Mouse (Mus musculus): Measurements from ENCODE around the gene 1810030O07Rik. TPM values are rescaled to one million over a fixed set of nuclear protein-coding genes. Genes with fewer than 3 reads are reported as not detected.

1810030O07Rik gene
- total RNA-seq (2023): 28.3 TPM

DNA sequence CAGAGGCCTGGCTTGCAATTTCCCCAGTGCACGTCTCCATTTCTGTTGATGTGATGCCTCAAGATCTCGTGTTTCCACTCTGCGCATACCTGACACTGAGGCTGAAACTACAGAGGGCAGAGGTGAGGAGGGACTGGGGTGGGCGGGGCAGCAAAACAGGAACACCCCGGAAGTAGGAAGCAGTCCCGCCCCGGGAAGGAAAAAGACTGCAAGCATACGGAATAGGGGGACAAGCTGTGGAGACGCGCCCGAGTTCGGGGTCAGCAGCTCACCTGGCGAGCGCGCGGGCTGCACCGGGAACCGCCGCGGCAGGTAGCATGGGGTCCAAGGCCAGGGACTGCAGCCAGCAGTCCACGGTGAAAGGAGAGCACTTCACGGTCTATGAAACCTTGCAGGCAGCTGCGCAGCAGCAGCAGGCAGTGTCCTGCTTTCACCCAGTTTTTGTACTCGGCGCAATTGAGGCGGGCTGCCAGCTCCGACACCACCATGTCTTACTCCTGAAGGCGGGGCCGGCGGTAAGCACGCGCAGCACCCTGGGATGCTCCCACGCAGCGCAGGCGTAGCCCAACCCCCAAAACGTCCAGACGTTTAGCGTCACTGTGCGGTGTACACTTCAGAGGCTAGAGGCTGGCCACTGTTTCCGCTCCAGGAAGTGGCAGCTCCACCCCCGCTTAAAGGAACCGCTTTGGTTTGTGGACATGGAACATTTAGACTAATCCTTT, at the start of gene 1810030O07Rik:
Gene 1810030O07Rik, minus strand, starts transcription at position 615 of the 722 bp plus-strand sequence.

Other genes starting within 250 kb of the 1810030O07Rik start
- gene Atp6ap2, start 85.9 kb downstream of the 1810030O07Rik start, total RNA-seq (2023): 59.9 TPM
- 68.3 TPM for gene Med14, start 88.4 kb upstream of the 1810030O07Rik start, total RNA-seq (2023)